11 mouse cellular contexts compared by ENCODE assay signal in the genomic region with DNA sequence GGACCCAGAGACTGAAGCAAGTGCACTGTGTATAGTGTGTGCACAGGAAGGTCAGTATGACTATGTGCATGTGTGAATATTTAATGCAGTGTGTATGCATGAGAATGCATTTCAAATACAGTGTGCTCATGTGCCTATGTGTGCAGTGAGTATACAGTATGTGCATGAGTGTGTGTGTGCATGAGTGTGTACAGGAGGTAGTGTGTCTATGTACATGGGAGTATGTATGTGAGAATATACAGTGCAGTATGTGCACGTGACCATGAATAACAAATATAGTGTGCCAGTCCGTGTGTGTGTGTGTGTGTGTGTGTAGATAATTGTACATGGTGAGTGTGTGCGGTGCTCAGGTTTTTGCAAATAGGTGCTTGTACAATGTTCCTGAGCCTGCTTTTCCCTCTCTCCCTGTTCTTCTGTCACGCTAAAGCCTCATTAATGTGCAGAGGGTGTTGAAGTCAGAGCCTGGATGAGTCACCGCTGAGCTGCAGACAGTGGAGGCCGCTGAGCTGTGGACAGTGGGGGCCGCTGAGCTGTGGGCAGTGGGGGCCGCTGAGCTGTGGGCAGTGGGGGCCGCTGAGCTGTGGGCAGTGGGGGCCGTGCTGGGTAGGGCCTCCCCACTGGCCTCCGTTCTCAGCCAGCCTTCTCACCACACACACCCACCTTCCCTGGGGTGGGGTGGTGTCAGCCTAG. TPM values are rescaled to one million over a fixed set of nuclear protein-coding genes. Genes with fewer than 3 reads are reported as not detected.
DNase-seq lines count a peak whose midpoint lies in the region; ATAC-seq lines count a peak whose summit lies in the region.
"Had no signal": no experiment of that assay in that cellular context is flagged by ENCODE, and none has a peak within 500 bp of the region (broad histone marks: within the 10 kb centered on the region; RNA-seq: fewer than 3 reads in every experiment).

No protein-coding gene starts in this region.

- peaks cover 36% of the 10 kb centered on the region for H3K4me1 ChIP-seq in kidney, embryonic 15.5 days
- H3K4me1 ChIP-seq in midbrain, embryonic 11.5 days (ENCODE audit: control insufficient read depth, insufficient read depth, low read length), result no peaks in the 10 kb centered on the region

- H3K9ac ChIP-seq in kidney, embryonic 15.5 days, result no peak overlapping the region
- no peak overlapping the region for H3K9ac ChIP-seq in midbrain, embryonic 11.5 days (ENCODE audit: low read length)
- H3K9ac ChIP-seq: liver, embryonic 13.5 days had no signal

- H3K9me3 ChIP-seq in kidney, embryonic 15.5 days (replicated peaks), result no peaks in the 10 kb centered on the region
- H3K9me3 ChIP-seq in midbrain, embryonic 11.5 days (ENCODE audit: control insufficient read depth, low read length), result no peaks in the 10 kb centered on the region
- H3K9me3 ChIP-seq: liver, embryonic 13.5 days had no signal

- no peak overlapping the region for H3K4me3 ChIP-seq in kidney, embryonic 15.5 days (replicated peaks)
- no peak overlapping the region for H3K4me3 ChIP-seq in midbrain, embryonic 11.5 days (ENCODE audit: low read depth, low read length)
- H3K4me3 ChIP-seq: liver, embryonic 13.5 days had no signal

- H3K27me3 ChIP-seq in kidney, embryonic 15.5 days, result peaks cover 33% of the 10 kb centered on the region; the same call in 1 of the 2 replicates
- no peaks in the 10 kb centered on the region for H3K27me3 ChIP-seq in midbrain, embryonic 11.5 days (ENCODE audit: control insufficient read depth, insufficient read depth, low read length)
- H3K27me3 ChIP-seq: liver, embryonic 13.5 days had no signal

- peak; percentile 55 for ATAC-seq in kidney, embryonic 15.5 days (replicated peaks; ENCODE audit: low FRiP score)
- ATAC-seq in midbrain, embryonic 11.5 days (ENCODE audit: low FRiP score), result peak; percentile 60

- no peak overlapping the region for H3K27ac ChIP-seq in kidney, embryonic 15.5 days
- no peak overlapping the region for H3K27ac ChIP-seq in midbrain, embryonic 11.5 days (ENCODE audit: low read depth, low read length)
- H3K27ac ChIP-seq: liver, embryonic 13.5 days had no signal

- DNase-seq in kidney, postnatal 4 days, result no peak
- peak; percentile 71 for DNase-seq in MN1 (ENCODE audit: low spot score)
- DNase-seq in adrenal gland, postnatal 14 days, result peak; percentile 59
- no peak for DNase-seq in midbrain, embryonic 11.5 days (ENCODE audit: low spot score, missing footprints)
- no peak for DNase-seq in layer of hippocampus, adult 11-12 months (ENCODE audit: low spot score)
- DNase-seq in thymus, postnatal 14 days, result no peak
- no peak for DNase-seq in heart, adult 18-20 months
- DNase-seq: cerebellum, adult 9-11 months; kidney, adult 2 months; liver, embryonic 13.5 days had no signal

- H3K36me3 ChIP-seq in kidney, embryonic 15.5 days, result no peaks in the 10 kb centered on the region
- H3K36me3 ChIP-seq in midbrain, embryonic 11.5 days (ENCODE audit: control insufficient read depth, insufficient read depth, low read length), result no peaks in the 10 kb centered on the region
- H3K36me3 ChIP-seq: liver, embryonic 13.5 days had no signal

- no peak overlapping the region for H3K4me2 ChIP-seq in kidney, embryonic 15.5 days
- H3K4me2 ChIP-seq in midbrain, embryonic 11.5 days, result no peak overlapping the region
- H3K4me2 ChIP-seq: liver, embryonic 13.5 days had no signal

- WGBS in kidney, embryonic 15.5 days, result 59% methylated on average over 11 of the region's 11 CpGs
- WGBS in midbrain, embryonic 11.5 days, result 77% methylated on average over 11 of the region's 11 CpGs

RNA-seq across cellular contexts. Expression of gene Stx16, which starts 50.8 kb away (rescaled TPM):
- 11.2 and 12.8 TPM in 2 replicates for polyA plus RNA-seq in kidney, embryonic 15.5 days (2015; fragmentation: Nextera tagmentation; extraction: Ambion mirVana)
- 33.8 and 37.5 TPM in 2 replicates for total RNA-seq in adrenal gland, postnatal 14 days (2021)
- polyA plus RNA-seq in midbrain, embryonic 11.5 days (2014; fragmentation: Nextera tagmentation; extraction: Ambion mirVana), result 8.1 and 9.3 TPM in 2 replicates
- total RNA-seq in heart, adult 18-20 months (2021), result 10 to 100 TPM; 16.4 to 17.3 TPM

Comparison
In these comparisons a context has a peak if more than half of its experiments do, and no peak if none do; other contexts are left out.
1. DNase-seq: peak in MN1 (single experiment) and adrenal gland, postnatal 14 days (single experiment); none in kidney, postnatal 4 days (0 of 2), midbrain, embryonic 11.5 days (single experiment), layer of hippocampus, adult 11-12 months (single experiment), thymus, postnatal 14 days (single experiment) and heart, adult 18-20 months (0 of 2).